Mouse (Mus musculus) CD4-positive naive resting alpha-beta T cell, adult 57 days (primary cell): ENCODE data around the gene Ip6k3. TPM values are rescaled to one million over a fixed set of nuclear protein-coding genes. Genes with fewer than 3 reads are reported as not detected.

Experiments used
- total RNA-seq: library from RNA; stranded (reverse); gene quantifications from one replicate; pipeline ENCODE4 v1.2.4, GENCODE M21; 2023

Ip6k3 gene
- not detected for total RNA-seq

DNA sequence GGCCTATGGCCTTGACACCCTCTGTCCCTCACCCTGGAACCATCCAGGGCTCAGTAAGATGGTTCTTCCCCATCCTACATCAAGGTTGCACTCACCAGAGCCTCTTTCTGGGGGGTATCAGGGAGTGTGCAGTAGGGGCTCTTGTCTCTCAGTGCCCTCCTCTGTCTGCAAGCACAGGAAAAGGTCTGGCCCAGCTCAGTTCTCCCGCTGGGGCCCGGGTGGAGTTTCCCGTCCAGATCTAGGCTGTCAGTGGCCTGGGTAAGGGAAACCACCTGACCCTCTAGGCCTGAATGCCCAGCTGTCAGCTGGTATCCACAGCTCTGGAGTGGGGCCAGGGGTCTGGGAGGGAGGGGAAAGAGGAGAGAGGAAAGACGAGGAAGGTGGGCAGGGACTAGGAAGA is at the start of gene Ip6k3:
TSS of gene Ip6k3 (minus strand) at position 251 of the 400 bp plus-strand sequence.

DNA sequence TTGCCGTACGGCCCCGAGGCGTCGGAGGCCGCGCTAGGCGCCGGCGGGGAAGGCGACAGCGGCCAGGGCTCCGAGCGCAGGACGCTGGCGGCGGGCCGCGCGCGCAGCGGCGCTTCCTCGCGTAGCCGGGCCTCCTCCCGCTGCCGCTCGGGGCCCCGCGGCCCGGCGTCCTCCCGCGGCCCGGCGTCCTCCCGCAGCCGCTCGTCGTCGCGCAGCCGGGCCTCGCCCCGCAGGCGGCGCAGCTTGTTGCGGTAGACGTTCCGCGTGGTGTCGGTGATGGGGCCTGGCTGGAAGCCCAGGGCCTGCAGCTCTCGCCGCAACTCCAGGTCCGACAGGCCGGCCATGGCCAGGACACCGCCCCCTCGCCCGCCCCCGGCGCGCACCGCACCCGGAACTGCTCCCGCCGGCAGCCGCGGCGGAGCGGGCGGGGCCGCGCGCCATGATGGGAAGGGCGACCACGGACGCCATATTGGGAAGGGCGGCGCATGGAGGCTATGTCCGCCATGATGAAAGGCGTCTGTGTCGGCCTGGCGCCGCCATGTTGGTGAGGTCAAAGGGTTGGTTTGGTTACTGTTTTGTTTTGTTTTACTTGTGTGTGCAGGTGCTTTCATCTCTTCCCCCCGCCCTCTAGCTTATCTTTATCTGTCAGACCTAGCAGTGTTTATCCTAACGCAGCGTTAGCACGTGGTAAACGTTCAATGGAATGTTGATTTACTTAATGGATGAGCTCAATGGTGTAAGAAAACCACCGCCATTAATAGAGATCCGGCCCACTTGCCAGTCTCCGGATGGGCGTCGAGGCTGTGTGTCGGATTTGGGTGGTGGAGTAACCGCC is 36.7 kb upstream of the Ip6k3 start, which contains the start of gene Lemd2:
TSS of gene Lemd2 (minus strand) at position 395 of the 835 bp plus-strand sequence.

DNA sequence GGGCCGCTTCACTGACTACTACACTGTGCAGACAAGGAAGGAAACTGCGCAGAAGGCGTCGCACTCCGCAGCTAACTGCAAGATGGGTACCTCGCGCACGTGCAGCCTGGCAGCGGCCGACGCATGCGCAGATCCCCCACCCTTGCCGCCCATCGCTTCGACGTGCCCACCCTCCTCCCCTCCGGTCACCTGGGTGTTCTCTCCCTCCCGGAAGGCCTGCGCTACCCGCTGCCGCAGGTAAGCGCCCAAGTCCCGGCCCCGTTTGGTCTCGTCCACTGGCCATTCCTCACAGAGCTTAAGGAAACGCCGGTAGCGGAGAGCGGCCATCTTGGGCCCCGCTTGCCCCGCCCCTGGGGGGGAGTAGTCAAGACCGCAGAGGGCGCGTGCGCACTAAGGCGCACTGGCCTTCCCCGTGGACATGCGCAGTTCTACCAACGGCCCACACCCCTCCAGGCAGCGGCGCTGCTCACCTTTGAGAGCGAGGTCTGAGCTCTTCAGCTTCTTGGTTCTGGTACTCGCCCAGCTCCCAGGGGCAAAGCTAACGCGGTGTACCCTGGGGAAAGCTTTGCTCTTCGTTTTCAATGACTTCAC is 33.9 kb downstream of the Ip6k3 start, which contains the start of gene Uqcc2:
TSS of gene Uqcc2 (minus strand) at position 366 of the 591 bp plus-strand sequence.

Other genes with a start within 250 kb of the Ip6k3 start
- 154 TPM for gene Phf1, start 234.7 kb downstream of the Ip6k3 start, total RNA-seq
- 88.8 TPM for gene Cuta, start 228.2 kb downstream of the Ip6k3 start, total RNA-seq
- gene Syngap1, start 226.5 kb downstream of the Ip6k3 start, total RNA-seq, result 2.7 TPM
- 21.0 TPM for gene Zbtb9, start 194.6 kb downstream of the Ip6k3 start, total RNA-seq
- 37.7 TPM for gene Bak1, start 138.8 kb downstream of the Ip6k3 start, total RNA-seq
- 104 TPM for gene Itpr3, start 110.5 kb downstream of the Ip6k3 start, total RNA-seq
- 47.1 TPM for gene Uqcc2, start 33.9 kb downstream of the Ip6k3 start, total RNA-seq
- gene Lemd2, start 36.7 kb upstream of the Ip6k3 start, total RNA-seq, result 80.0 TPM